Mouse (Mus musculus) CH12.LX (cell line): ENCODE measurements around the gene Ctnnd2.

Experiments used
- CHD1 ChIP-seq: IDR thresholded peaks from 2 replicates; pipeline ENCODE4 v1.6.1; 2012; ENCODE audit warnings: low read depth, low read length, improper control_type of control experiment, inconsistent platforms
- CTCF ChIP-seq, 2 experiments: IDR thresholded peaks in 1 of 2; conservative IDR thresholded peaks in 1 of 2; 2 replicates each; pipeline ENCODE4 v1.5.1; 2011 to 2012; ENCODE audit warnings: low read depth in 2 of 2, low read length in 2 of 2, improper control_type of control experiment in 1 of 2, inconsistent platforms in 1 of 2, mild to moderate bottlenecking in 1 of 2, moderate library complexity in 1 of 2
- EP300 ChIP-seq: IDR thresholded peaks from 2 replicates; pipeline ENCODE4 v1.6.1; 2011; ENCODE audit warnings: low read length, improper control_type of control experiment
- IRF4 ChIP-seq: IDR thresholded peaks from 2 replicates; pipeline ENCODE4 v1.6.1; 2014; ENCODE audit warnings: low read depth, mild to moderate bottlenecking, inconsistent platforms, low read length, improper control_type of control experiment
- MAX ChIP-seq: IDR thresholded peaks from 2 replicates; pipeline ENCODE4 v1.6.1; 2011; ENCODE audit warnings: low read length, improper control_type of control experiment
- MAZ ChIP-seq: IDR thresholded peaks from 2 replicates; pipeline ENCODE4 v1.6.1; 2012; ENCODE audit warnings: low read depth, mild to moderate bottlenecking, inconsistent platforms, low read length, improper control_type of control experiment, moderate library complexity
- POLR2A ChIP-seq: IDR thresholded peaks from 2 replicates; pipeline ENCODE4 v1.6.1; 2011; ENCODE audit warnings: low read depth, mild to moderate bottlenecking, improper control_type of control experiment, low read length
- SMC3 ChIP-seq: IDR thresholded peaks from 2 replicates; pipeline ENCODE4 v1.6.1; 2011; ENCODE audit warnings: low read depth, low read length, improper control_type of control experiment
- ZKSCAN1 ChIP-seq: IDR thresholded peaks from 2 replicates; pipeline ENCODE4 v1.6.1; 2012; ENCODE audit warnings: low read depth, inconsistent platforms, low read length, improper control_type of control experiment, borderline replicate concordance

GRCm38 (mm10) chr15:30977166-30977740 lies 804.9 kb downstream of the Ctnnd2 start:
- TF ChIP-seq CTCF (conservative IDR thresholded peaks at IDR 0.05 in 1 of 2, IDR thresholded peaks at IDR 0.05 in 1 of 2; ENCODE audit: low read depth in 2 of 2, low read length in 2 of 2) (no peak), POLR2A (no peak), EP300 (no peak), ZKSCAN1 (no peak), IRF4 (no peak), MAZ (no peak), SMC3 (no peak), CHD1 (no peak), MAX (no peak)
